Mouse (Mus musculus): Measurements from ENCODE around the gene Acrv1. TPM values are rescaled to one million over a fixed set of nuclear protein-coding genes. Genes with fewer than 3 reads are reported as not detected.

The Acrv1 gene
- polyA plus RNA-seq (2012; ENCODE audit: low replicate concordance) = not detected in 2 replicates

DNA sequence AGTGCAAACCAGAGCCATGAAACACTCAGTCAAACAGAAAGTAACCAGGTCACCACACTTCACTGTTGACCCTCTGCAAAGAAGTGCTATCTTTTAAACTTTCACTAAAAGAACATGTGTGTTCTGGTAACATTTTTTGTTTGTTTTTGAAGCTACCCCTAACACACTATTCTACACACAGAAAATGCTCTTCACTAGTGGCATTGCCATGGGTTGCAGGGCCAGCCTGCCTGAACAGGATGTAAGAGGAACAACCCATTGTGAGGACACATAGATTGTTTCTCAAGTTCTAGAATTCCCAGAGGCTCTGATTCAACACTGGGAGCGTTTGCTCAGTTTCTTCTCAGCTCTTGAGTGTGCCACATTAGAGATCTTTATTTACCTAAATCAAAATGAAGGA lies at the start of gene Acrv1:
Gene Acrv1, plus strand, starts transcription at position 301 of the 400 bp plus-strand sequence.

DNA sequence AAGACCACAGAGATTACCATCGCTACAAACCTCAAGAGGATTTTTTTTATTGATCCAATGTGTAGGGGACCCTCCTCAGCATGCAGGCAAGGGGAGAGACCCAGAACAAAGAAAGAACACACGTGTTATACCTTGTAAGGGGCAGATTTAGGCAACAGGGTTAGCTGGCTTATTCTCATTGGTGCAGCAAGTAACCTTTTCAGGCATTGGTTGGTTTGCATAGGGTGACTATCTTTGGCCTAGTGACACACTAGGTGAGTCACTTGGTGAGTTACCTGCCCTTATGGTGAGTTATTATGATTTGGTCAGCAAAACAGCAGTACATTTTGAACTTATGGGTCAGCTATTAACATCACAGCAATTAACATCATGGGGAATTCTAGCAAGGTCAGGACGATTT lies 49.7 kb upstream of the Acrv1 start, which contains the start of gene A630095E13Rik:
Gene A630095E13Rik, minus strand, starts transcription at position 101 of the 400 bp plus-strand sequence.

DNA sequence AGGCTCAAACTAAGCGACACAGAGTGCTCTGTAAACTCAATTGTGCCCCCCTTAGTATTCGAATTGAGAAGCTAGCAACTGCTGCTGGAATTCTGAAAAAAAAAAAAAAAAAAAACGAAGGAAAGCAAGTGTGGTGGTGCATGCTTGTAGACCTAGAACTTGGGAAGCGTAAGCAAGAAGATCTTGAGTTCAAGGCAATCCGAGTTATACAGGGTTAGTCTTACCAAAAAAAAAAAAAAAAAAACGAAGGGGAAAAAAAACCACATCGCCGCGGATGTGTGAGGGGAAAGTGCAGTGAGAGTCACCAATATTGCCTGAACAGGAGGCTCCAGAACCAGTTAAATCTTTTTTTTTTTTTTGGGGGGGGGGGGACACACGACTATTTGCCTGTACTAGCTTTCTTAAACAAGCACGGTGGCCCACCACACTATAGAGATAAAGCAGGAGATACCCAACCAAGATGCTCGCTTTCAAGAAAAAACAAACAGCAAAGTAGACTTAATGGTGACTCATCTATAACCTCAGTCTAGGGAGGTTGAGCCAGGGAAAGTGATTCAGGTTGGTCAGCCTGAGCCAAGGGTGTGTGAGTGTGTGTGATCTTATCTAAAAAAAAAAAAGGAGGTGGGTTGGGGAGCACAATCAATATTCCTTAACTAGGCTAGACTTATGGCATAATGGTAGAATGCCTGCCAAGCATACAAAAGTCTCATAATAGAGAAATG lies 34.2 kb downstream of the Acrv1 start, which contains the start of gene Chek1:
Gene Chek1, minus strand, starts transcription at position 32 of the 722 bp plus-strand sequence.

Other genes starting within 250 kb of the Acrv1 start
- not detected in 2 replicates for gene Gm9513, start 217.6 kb upstream of the Acrv1 start, polyA plus RNA-seq (2012; ENCODE audit: low replicate concordance)
- gene Gm5615, start 151.3 kb upstream of the Acrv1 start, polyA plus RNA-seq (2012; ENCODE audit: low replicate concordance) = not detected in 2 replicates
- not detected in 2 replicates for gene Gm17689, start 110.6 kb upstream of the Acrv1 start, polyA plus RNA-seq (2012; ENCODE audit: low replicate concordance)
- not detected in 2 replicates for gene A630095E13Rik, start 49.8 kb upstream of the Acrv1 start, polyA plus RNA-seq (2012; ENCODE audit: low replicate concordance)
- 0.25 and 0.39 TPM in 2 replicates for gene Chek1, start 33.8 kb downstream of the Acrv1 start, polyA plus RNA-seq (2012; ENCODE audit: low replicate concordance)
- 1.2 and 8.7 TPM in 2 replicates for gene Stt3a, start 74.5 kb downstream of the Acrv1 start, polyA plus RNA-seq (2012; ENCODE audit: low replicate concordance)
- 27.6 and 34.8 TPM in 2 replicates for gene Ei24, start 104.2 kb downstream of the Acrv1 start, polyA plus RNA-seq (2012; ENCODE audit: low replicate concordance)
- not detected in 2 replicates for gene Fez1, start 128.6 kb downstream of the Acrv1 start, polyA plus RNA-seq (2012; ENCODE audit: low replicate concordance)